Mouse (Mus musculus) frontal cortex, postnatal 36 days (tissue): ENCODE data around the gene Pitpnm1.

ENCODE experiments used
- DNase-seq, 2 experiments: peaks; one replicate each; pipeline ENCODE4 v3.0.0; 2022; ENCODE audit warnings: low spot score in 2 of 2

Pitpnm1 gene

DNA sequence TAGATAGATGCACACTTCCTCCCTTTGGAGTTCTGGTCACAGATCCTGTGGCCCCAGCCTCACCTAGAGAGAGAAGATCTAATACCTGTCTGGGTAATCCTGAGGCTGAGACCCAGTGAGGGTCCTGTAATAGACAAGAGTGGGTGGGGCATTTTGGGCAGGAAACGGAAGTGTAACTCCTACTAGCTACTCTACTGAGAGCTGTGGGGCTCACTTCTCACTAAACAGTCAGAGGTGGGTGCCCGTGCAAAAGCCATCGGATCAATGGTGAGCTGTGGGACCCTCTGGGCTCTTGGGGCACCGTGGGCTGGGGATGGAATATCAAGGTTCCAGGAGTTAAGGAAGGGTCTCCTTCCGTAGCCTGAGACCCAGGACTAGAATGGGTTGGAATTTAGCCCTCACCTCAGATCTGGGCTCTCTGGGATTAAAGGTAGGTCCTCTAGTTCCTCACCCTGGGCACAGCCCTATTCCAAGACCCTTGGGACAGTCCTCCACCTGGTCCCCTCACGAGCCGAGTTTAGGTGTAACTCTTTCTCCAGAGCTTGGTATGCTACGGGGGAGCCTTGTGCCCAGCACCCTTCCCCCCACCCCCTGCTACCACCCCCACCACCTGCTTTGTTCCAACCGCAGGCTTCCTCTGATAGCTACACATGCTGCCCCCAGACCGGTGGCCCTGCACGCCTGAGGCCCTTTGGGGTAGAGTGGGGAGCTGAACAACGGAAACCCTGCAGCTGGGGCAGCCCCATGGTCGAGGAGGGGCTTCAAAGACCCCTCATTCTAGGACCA is 54.8 kb downstream of the Pitpnm1 start:
- DNase-seq = no peak

DNA sequence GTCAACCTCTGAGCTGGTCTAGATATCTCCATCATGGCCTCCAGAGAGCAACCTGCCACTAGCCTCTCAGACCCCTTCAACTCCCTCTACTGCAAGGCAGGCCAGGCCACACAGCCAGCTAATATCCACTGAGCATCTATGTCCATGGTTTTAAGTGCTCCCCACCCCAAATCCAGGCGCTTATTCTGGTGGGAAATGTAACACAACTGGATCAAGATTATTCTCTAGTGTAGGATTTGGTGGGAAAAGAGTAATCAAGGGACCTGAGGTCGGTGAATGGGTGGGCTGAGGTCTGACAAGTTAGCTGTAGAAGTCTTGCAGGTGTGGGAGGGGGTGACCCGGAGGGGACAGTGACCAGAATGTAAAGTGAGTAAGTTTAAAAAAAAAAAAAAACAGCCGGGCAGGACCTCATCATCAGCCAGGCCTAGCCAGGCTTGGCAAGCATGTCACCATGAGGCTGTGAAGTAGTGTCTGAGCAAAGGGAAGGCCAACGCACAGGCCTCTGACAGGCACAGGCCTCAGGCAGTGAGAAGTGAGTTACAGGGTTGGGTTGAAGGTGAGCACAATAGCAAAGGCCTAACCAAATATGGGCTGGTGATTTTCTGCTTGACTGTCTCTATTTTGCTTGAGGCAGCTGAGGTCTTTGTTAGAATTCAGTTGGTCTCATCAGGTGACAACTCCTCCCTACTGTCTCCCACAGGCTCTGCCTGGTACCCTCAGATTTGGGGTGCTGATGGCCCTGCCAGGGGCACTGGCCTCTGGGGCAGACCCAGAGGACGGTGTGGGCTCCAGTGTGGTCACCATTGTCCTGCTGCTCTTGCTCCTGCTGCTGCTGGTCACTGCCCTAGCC is 55.6 kb downstream of the Pitpnm1 start:
- DNase-seq = no peak

DNA sequence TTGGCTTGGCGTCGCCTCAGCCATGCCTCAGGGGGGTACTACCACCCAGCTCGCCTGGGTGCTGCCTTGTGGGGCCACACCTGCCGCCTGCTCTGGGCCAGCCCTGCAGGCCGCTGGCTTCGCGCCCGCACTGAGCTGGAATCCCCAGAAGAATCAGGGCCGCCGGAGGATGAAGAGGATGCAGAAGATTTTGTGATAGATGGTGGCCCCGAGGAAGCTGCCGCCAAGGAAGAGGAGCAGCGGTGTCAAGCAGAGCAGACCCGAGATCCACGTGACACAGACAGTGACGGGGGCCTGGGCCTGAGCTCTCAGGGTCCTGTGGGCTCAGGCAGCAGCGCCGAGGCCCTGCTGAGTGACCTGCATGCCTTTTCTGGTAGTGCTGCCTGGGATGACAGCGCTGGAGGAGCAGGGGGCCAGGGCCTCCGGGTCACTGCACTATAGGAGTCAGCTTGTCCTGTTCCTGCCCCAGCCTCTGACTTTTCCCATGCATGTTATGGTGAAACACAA is 56.3 kb downstream of the Pitpnm1 start:
- no peak for DNase-seq

DNA sequence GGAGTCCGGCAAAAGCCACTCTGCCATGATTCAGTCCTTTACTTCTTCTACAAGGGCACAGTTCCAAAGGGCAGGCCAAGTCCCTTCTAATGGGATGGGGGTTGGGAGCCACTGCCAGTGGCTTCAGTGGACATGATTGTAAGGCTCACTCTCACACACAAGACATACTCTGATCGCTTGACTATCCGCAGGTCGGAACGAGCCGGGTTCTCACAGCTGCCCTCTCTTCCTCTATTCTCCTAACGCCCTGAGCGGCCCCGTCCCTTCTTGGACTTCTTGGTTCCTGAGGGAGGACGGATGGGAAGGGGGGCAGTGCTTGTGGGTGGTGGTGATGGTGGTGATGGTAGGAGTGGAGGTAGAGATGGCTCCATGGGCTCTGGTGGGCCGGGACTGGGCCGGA is 57.0 kb downstream of the Pitpnm1 start:
- no peak for DNase-seq

DNA sequence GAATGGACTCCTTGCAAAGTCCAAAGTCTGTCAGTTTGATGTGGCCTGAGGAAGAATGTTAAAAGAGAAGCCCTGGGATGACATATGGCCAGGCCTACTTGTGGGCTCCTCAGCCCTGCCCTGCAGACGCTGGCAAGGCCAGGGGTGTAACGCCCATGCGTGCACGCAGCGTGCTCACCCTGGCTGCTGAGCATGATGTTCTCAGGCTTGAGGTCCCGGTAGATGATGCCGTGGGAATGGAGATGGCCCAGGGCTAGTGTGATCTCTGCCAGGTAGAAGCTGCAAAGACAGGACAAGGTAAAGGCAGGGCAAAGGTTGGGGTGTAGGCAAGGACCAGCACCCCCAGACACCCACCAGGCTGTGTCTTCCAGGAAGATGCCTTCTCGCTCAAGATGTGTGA is 59.3 kb downstream of the Pitpnm1 start:
- no peak for DNase-seq

DNA sequence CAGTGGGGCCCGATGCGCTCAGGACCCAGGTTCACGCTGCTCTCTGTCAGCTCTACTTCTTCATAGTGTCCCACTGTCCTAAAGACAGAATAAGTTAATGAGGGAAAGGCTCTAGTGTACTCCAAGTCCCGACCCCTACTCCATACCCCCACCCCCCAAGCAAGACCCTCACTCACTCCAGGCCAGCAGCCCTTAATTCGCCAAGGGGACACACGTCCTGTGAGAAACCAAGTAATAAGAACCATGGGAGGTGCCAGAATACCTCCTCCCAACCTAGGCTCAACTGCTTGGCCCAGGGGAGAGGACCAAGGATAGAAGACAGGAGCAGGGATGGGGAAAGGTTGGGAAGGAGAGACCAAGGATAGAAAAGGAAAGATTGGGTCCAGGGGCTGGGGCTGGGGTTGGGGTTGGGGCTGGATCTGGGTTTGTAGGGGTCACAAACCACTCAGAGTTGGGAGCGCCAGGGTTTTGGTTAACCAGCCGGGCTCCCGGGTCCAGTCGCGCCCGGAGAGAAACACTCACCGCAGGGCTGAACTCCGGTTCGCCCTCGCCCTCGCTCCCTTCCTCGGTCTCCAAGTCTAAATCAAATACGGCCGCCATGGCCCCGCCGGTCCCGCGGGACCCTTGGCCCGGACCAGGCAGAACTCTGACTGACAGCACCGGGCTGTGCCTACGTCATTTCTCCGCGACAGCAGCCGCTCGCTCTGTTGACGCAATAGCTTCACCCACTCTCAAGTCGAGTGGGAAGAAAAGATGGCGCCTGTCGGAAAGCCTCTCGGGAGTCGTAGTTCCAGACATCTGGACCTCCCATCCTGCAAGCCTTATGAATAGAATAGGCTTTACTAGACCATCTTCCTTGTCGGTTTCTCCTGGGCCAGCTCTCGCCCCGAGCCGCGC is 63.1 kb downstream of the Pitpnm1 start, which contains the start of gene Rps6kb2:
Gene Rps6kb2, minus strand, starts transcription at position 709 of the 897 bp plus-strand sequence.
- peak; percentile 98 to 99 for DNase-seq

DNA sequence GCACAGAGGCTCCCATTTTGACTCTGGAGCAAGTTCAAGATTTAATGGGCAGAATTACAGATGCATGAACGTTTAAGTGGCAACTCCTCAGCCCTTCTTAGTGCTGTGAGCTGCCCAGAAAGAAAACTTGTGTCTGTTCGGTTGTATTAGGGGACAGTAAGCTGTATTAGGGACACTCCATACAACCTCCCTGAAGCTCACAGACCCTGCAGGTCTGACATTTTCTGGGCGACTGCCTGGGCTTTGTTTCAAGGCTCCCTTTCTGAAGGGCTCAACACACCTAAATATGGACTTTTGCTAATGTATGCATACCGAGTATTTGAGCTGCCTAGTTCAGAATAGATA is 63.7 kb downstream of the Pitpnm1 start:
- DNase-seq = no peak
